Mouse (Mus musculus) megakaryocyte, embryonic 14.5 days (primary cell): Measurements from ENCODE around the gene Adgrv1.

Experiments used
- FLI1 ChIP-seq: IDR thresholded peaks from 2 replicates; pipeline ENCODE4 v1.6.1; 2012; ENCODE audit warnings: low read length, inconsistent platforms, mixed read lengths
- GATA1 ChIP-seq: IDR thresholded peaks from 3 replicates; pipeline ENCODE4 v1.6.1; 2012; ENCODE audit warnings: mixed read lengths, low read length, inconsistent platforms, borderline replicate concordance

GRCm38 (mm10) chr13:81278669-81279350, 354.1 kb downstream of the Adgrv1 start:
- TF ChIP-seq GATA1 = no peak
- TF ChIP-seq FLI1 = no peak
